Mouse (Mus musculus) embryo, embryonic 11.5 days (tissue): ENCODE results near the gene AU040320.

Source experiments
- DNase-seq: peaks from one replicate; pipeline ENCODE4 v3.0.0-alpha.2; 2012; ENCODE audit warnings: low read depth, low spot score

Gene AU040320

DNA sequence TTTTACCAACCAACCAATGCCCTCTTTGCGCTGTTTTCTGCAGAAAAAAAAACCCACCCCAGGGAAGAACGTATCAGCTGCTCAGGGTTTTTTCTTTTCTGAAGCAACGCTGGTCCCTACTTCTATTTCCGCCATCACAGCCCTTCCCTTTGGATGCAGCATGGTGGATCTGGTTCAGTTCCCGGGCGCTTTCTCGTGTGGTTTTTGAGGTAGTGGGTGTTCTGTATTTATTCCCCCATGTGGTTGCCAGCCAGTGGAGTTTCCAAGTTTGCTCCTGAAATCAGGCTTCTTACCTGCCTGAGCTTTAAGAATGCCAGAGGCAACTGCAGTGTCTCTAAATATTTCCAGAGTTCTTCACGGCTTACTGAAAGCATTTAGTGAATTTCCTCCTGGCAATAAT, 29.2 kb downstream of the AU040320 start:
- DNase-seq = no peak

DNA sequence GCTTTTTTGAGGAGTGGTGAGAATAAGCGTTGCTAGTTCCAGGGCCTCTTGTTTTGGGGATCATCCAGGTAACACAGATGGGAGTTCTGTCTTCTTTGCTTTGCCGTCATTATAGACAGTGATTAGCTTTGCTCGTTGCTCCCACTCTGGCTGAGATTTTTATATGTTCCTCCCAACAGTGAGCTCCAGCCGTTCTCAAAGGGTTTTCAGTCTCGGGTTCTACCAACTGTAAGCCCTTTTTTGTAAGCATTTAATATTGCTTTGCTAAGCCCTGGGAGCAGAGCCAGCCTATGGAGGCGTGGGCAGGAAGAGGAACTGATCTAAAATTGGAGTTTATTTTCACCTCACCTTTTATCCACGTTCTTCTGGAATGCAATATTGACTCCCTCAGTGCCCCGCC, 29.7 kb downstream of the AU040320 start:
- no peak for DNase-seq

DNA sequence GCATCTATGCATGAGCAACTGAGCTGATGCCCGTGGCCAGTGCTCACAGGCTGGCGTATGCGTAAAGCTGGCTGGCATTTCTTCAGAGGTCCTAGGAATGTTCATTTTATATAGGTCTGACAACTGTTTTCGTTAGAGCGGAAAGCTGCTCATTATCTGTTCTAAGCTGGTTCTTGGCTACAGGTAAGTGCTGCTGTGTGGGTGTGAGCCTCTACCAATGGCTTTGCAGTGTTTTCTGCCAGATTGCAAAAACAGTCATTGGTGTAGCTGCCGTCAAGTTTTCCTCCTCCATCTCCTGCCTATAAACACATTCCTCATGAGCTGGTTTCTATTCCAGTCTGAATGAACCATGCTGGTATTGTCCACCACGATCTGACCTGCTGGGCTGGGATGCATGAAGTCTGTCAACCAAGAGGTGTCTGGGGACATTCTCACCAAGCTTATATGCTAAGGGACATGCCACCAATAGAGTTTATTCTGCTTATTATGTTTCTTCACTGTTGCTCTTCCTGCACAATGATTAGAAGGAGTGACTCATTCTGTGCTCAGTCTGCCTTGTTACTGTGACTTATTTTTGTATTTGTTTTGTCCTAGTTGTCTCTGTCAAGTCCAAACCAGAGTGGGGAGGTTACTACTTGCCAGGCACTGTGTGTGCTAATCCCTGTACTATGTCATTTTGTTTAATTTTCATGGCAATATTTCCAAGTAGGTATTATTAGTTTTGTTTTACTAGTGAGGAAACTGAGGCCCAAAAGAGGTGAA, 39.2 kb downstream of the AU040320 start:
- DNase-seq = no peak

DNA sequence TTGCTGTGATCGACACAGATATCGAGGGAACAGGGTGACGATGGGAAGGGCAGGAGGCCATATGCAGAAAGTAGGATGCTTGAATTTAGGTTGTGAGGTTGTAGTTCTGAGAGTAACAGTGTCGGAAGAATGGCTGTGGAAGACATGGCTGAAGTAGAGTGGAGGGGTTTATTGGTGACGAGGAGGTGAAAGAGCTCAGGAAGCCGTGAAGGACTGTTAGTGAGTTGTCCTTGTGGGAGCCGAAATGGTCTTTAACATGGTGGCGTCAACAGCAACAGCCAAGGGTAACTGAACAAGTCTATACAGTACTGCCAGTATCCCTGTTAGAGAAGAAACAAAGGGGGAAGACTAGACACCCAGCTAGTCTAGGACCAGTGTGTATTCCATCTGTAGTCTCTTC, 48.8 kb downstream of the AU040320 start:
- DNase-seq = no peak

DNA sequence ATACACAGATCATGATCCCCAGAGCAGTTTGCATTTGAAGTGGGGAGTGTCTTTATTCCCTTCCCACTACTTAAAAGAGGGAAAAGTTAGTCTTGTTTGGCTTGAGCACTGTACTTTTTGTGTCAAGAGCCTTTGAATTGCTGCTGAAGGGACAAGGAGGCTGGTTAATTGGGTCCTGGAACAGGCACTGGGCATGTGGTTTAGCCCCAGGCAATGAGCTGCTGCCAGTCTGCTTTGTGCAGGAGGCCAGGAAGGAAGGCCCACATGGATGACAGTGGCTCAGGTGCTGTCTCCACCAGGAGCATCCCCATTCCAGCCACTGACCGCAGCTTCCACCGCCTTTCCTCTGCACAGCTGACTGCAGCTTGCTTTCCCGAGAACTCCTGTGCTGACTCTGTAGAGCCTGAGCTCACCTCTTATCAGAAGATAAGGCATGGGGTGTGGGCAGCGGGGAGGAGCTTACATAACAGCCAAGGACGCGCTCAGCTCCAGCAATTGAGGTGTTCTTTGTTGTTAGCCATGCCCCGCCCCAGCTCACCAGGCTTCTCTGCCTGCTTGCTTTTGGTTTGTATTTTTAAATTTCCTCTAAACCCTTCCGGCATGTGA, 50.0 kb downstream of the AU040320 start:
- DNase-seq = no peak

DNA sequence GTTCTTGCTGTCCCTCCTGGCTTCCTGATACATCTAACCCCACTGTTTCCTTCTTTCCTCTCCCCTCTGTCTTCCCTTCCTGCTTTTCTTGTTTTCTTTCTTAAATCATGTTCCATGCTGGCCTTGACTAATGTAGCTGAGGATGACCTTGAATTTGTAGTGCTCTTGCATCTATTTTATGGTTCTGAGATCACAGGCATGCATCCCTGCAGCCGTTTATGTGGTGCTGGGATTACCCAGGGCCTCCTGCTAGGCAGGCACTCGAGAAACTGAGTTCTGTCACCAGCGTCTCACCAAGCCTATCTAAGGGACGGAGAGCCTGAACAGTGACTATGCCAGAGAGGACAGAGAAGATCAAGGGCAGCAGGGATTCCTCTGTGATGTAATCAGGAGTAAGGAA, 52.4 kb downstream of the AU040320 start:
- no peak for DNase-seq

DNA sequence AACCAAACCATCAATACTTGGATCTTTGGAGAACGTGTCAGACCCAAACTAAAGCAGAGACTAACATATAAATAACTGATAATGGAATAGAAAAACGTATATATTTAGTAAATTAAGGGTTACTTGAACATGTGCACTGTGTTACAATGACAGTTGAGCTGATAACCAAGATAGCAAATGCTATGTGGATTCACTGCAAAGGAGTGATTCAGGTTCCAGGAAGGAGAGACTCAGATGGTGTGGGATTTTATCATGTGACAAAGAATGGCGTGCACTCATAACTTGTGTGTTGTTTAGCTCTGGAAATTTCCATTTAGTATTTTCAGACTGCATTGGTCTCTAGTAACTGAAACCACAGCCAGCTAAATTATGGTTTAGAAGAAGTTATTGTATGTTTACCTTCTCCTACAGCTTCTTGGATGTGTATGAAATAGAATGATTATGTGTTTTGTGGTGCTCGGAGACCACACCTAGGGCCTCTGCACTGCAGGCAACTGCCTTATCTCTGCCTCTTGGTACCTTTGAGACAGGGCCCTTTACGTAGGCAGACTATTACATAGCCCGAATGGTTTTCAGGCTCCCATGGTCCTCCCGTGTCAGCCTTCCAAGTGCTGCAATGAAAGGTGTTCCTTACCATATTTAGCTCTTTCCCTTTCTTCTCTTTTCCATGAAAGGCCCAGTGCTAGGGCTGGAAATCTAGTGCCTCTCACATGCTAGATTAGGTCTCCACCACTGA, 53.5 kb downstream of the AU040320 start:
- no peak for DNase-seq

DNA sequence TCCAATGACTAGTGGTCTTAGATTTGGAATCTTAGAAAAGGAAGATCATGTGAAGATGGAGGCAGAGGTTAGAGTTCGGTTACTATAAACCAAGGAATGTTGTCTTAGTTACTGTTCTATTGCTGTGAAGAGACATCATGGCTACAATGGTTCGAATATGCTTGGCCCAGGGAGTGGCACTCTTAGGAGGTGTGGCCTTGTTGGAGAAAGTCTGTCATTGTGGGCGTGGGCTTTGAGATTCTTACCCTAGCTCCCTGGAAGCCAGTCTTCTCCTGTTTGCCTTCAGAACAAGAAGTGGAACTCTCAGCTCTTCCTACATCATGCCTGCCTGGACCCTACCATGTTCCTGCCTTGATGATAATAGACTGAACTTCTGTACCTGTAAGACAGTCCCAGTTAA, 57.2 kb downstream of the AU040320 start:
- DNase-seq = no peak

DNA sequence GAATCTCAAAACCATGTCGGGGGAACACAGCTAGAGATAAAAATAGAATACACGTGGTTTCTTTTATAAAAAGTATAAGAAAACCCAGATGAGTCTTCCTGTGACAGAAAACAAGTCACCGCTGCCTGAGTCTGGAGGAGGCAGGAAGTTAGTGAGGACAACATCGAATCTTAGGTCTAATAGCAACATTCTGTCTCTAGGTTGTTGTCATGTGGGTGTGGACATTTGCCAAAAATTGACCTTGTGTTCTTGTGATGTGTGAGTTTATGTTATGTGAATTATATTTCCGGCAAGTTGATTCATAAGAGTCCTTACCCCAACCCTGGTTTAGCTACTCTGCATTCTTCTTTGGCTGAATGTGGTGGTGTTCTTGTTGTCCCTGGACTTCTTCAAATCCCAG, 59.9 kb downstream of the AU040320 start:
- no peak for DNase-seq

DNA sequence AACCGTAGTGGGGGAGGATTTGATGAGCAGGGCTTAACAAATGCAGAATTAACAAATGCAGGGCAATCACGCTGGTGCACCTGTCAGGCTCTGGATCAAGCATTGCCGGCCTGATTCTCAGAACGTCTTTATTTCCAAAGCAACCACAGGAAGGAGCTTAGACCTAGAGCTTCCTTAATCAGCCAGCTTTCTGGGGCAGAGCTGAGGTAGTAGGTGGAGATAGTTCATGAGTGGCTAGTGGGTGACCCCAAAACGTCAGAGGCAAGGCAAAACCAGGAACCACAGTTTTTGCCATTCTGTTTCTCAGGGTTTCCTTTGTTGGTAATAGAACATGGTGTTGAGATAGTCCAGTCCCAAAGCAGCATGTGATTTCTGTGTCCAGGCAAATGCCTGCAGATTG, 61.5 kb downstream of the AU040320 start:
- no peak for DNase-seq

DNA sequence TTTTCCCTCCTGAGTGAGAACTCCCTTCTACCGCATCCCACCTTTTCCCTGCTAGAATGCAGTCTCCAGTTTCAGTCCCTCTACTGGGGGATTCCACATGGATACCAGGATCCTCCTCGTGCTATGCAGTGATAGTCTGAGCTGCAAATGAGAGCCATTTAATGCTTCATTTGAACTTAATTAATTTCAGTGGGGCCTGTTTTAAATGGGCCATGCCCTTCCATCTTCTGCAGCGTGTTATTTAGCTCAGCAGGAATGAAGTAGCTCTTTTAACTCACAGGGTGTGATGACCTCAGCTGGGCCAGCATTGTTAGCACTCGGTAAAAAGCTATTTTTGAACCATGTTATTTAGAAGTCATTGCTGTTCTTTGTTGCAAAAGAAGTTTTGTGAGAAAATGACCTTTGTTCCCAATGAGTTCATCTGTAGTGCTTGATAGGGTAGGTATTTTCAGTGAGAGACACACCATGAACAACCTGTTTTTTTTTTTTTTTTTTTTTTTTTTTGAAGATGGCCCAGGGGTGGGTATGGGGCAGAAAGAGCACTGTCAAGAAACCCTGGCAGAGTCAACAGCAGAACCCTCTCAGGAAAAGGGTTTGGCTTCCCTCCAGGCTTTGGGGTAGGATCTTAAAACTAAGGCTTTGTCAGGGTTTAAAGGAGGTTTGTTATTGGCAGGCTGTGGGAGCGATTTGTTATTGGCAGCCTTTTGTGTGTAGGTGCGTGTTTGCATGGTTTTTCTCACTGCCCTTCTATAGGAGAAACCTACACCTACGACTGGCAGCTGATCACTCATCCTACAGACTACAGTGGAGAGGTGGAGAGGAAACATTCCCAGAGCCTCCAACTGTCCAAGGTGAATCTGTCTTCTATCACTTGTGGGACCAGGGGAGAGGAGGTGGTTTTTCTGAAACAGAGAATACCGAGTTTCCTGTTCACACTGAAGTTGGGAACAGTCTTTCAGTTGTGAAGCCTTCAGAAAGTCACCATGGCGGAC, 69.8 kb downstream of the AU040320 start:
- no peak for DNase-seq

DNA sequence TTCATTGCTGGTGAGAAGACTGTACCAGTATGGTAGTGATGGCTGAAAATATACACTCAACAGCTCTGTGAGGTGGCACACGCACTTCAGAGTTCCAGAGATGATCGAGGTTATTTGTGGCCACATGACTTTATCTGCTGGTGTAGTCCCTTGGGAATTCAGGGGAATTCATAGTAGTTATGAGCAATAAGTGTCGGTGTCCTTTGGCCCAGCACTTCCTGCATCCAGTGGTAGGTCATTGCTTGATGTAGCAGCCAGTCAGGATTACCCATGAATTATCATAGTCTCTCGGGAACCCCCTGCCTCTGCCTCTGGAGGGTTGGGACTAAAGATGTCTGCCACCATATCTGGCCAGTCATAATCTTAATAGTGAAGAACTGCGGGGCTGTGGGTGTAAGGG, 70.6 kb downstream of the AU040320 start:
- no peak for DNase-seq

DNA sequence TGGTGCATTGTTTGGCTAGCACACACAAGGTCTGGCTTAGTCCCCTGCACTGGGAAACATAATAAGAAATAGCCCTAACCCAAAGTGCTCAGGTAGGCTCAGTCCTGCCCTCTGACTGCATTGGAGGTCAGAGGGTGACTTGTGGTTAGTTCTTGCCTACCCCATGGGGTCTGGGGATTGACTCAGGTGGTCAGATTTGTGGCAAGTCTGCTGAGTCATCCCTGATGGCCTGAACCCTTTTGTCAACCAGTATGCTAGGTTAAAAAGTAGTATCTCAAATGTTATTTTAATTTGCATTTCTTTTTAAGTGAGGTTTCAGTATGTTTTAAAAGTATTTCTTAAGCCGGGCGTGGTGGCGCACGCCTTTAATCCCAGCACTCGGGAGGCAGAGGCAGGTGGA, 77.8 kb downstream of the AU040320 start:
- DNase-seq = no peak

DNA sequence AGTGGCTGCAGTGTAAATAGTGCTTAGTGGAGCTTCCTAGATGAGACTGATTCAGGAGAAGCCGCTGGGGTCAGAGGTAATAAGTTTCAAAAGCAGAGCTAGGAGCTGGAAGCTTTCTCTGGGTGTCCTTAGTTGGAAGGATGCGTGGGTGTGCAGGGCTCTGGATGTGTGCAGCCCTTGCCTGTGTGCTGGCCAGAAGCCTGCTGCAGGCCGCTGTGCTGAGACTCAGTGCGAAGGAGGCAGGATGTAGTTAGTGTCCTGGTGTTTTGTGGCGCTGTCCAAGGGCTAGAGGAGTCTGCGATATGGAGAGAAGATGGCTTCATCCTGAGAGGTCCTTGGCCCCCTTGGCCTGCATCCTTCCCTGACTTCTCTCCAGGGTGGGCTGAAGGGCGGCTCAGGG, 85.5 kb downstream of the AU040320 start:
- DNase-seq = no peak

DNA sequence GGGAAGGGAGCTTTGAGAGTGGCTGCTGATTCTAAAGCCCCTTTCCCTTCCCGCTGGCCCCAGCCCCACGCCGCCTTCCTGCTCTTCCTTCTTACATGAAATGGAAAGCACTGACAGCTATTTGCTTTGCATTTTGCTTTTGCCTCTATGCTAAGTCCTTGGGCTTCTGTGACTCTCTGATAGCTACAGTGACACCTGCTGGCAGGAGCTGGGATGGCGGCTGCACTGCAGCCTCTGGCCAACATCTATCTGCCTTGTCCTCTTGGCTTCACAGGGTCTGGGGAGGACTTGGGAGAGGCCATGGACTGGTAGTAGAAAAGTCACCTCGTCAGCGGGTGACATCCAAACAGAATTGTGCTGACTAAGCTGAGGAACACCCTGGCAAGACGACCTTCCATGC, 86.5 kb downstream of the AU040320 start:
- DNase-seq = peak; percentile 66

DNA sequence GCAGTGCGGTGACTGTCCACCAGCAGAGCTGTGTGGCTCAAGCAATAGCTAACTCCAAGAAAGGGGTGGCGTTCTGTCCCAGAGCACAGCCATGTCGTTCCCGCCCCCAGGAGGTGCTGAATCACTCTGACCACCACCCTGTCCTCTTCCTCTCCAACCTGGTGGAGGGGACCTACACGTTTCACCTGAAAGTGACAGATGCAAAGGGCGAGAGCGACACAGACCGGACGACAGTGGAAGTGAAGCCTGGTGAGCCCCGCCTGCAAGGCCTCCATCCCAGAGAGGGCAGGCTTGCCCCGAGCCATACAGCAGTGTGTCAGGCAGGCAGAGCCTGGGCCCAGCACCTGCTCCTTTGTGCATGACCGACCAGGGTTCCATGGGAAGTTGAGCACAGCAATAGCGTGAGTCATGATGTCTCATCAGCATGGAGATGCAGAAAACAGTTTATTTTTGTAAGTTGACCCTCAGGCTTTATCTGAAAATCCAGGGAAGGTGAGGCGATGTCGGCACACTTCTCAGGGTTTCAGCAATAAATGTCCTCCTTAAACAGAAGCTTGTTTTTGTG, 87.7 kb downstream of the AU040320 start:
- DNase-seq = no peak

DNA sequence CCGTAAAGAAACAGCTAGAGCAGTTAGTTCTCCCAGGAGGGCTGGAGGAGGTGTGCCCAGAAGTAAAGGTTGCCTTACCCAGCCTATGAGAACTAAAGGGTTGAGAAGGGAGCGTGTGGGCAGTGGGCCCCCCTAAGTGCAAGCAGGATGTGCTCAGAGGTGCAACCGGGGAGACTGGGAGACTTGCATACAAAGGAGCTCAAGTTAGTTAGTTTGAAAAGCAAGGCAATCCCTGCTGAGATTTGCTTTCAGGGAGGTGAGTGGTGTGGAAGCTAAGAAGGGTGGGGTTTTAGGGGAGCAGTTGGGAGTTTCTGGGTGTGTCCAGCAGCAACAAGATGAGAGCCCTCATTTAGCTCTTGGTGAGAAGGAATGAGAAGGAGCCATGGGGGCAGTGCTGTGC, 89.6 kb downstream of the AU040320 start:
- DNase-seq = no peak

DNA sequence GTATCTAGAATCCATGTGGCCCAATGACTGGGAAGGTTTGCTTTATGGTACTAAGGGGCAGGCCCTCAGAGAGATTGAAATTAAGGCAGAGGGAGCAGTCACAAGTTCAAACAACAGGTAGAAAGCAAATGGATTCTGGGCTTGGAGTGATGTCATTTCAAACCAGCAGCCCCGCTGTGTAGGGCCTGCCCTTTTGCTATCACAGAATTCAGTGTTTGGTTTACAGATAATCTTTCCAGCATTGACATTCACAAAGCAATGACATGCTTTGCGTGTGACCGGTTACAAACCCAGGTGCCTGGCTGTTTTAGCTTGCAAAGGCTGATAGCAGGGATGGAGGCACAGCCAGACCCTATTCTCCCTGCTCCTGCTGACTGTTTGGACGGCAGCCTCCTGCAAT, 92.3 kb downstream of the AU040320 start:
- DNase-seq = no peak

DNA sequence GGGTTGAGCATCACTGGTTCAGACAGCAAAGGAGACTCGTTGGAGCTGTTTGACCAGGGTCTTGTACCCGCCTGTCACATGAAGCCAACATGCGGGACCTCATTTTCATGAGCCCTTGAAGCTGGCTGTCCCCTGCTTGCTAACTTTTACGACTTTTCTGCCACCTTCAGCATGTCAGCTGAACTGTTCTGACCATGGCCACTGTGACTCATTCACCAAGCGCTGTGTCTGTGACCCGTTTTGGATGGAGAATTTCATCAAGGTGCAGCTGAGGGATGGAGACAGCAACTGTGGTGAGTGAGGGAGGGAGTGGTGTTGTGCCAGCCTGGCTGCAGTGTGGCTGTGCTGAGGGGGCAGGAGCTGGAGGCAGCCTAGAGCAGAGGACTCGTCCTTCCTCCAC, 93.6 kb downstream of the AU040320 start:
- DNase-seq = no peak

DNA sequence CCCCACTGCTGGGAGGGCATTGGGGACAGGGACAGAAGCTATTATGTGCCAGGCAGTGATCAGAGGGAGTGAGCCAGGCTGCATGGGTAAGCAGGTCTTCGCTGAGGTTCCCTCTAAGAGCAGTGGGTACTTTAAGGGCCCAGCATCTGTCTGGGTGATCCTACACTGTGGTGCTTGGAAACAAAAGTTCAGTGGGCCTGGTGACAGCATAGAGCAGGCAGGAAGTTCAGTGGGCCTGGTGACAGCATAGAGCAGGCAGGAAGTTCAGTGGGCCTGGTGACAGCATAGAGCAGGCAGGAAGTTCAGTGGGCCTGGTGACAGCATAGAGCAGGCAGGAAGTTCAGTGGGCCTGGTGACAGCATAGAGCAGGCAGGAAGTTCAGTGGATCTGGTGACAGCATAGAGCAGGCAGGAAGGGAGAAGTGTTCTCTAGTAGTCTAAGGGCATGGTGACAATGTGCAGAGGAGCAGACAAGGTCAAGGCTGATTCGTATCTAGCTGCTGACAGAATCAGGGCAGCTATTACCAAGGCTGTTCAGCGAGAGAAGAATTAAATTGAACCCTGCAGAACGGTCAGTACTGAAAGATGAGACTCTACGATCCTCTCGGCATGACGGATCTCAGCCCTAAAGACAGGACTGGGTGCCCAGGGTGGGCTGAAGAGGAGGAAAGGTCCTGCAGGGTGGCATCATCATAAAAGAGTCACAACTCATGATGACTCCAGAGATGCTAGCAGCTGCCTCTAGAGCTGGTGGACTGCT, 96.9 kb downstream of the AU040320 start:
- no peak for DNase-seq

DNA sequence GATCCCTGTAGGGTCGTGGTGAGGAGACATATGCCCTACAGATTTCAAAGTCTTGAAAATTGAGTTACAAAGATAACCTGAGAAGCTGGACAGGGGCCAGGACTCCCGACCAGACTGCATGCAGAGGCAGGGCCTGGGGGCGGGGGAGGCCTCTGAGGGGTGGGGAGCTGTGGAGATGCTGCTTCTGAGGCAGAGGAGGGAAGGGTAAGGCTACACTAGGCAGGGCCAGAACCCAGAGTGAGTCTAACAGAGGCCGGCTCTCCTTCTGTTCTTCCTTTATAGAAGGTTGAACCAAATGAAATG, 97.4 kb downstream of the AU040320 start:
- DNase-seq = no peak
